Mouse (Mus musculus) heart, adult 2 months (tissue): ENCODE data around the gene Nup107.

Experiments used
- CTCF ChIP-seq: fragments of 200-600 bp; IDR thresholded peaks from 2 replicates; pipeline ENCODE4 v1.8.1; 2022; ENCODE audit warnings: antibody characterized with exemption, mild to moderate bottlenecking, moderate library complexity
- POLR2A ChIP-seq: fragments of 200-500 bp; IDR thresholded peaks from 2 replicates; pipeline ENCODE4 v1.6.1; 2011; ENCODE audit warnings: mild to moderate bottlenecking, low read depth, low read length, control low read depth; ENCODE audit not compliant: insufficient read depth

- TF ChIP-seq POLR2A, result no peak
- TF ChIP-seq CTCF, result no peak
These were observed 37.1 kb upstream of the Nup107 start for GRCm38 (mm10) chr10:117829472-117830155.
